ENCODE assay signal across 15 mouse cellular contexts in genomic region chr1:131465855-131466254, GRCm38 (mm10).
"Had no signal": no experiment of that assay in that cellular context is flagged by ENCODE, and none has a peak within 500 bp of the region (broad histone marks: within the 10 kb centered on the region; RNA-seq: fewer than 3 reads in every experiment).

No protein-coding gene starts in this region.

- H3K27ac ChIP-seq: layer of hippocampus, adult 2 months; limb, embryonic 12.5 days; liver, embryonic 15.5 days; midbrain, embryonic 10.5 days; neural tube, embryonic 13.5 days; stomach, embryonic 15.5 days had no signal

- H3K4me1 ChIP-seq: midbrain, embryonic 10.5 days; stomach, embryonic 15.5 days had no signal

- H3K4me2 ChIP-seq: limb, embryonic 12.5 days; liver, embryonic 11.5 days; liver, embryonic 15.5 days; neural tube, embryonic 13.5 days; stomach, embryonic 15.5 days had no signal

- H3K9ac ChIP-seq: limb, embryonic 12.5 days; liver, embryonic 15.5 days; neural tube, embryonic 13.5 days; stomach, embryonic 15.5 days had no signal

- H3K36me3 ChIP-seq: limb, embryonic 12.5 days; liver, embryonic 15.5 days; midbrain, embryonic 10.5 days; neural tube, embryonic 13.5 days; stomach, embryonic 15.5 days had no signal

- H3K27me3 ChIP-seq: limb, embryonic 12.5 days; liver, embryonic 15.5 days; neural tube, embryonic 13.5 days; stomach, embryonic 15.5 days had no signal

- H3K4me3 ChIP-seq: layer of hippocampus, adult 2 months; limb, embryonic 12.5 days; liver, embryonic 15.5 days; midbrain, embryonic 10.5 days; neural tube, embryonic 13.5 days; stomach, embryonic 15.5 days had no signal

- ATAC-seq: intestine, embryonic 16.5 days; lung, postnatal 0 days had no signal

- H3K9me3 ChIP-seq: limb, embryonic 12.5 days; liver, embryonic 15.5 days; midbrain, embryonic 10.5 days; neural tube, embryonic 13.5 days; stomach, embryonic 15.5 days had no signal

- DNase-seq: lung, adult 2 months; lung, postnatal 4 days; midbrain, embryonic 14.5 days; right cerebral cortex, postnatal 14 days; thymus, adult 2 months; thymus, postnatal 25 days had no signal
